Mouse (Mus musculus) spleen, postnatal 4 days (tissue): ENCODE measurements around the gene Slc25a13.
A peak's percentile ranks its signal among the peaks of the same experiment; 100 is the strongest.

Source experiments
- DNase-seq, 2 experiments: peaks; one replicate each; pipeline ENCODE4 v3.0.0; 2022; ENCODE audit warnings: low spot score in 2 of 2

Slc25a13 gene

DNA sequence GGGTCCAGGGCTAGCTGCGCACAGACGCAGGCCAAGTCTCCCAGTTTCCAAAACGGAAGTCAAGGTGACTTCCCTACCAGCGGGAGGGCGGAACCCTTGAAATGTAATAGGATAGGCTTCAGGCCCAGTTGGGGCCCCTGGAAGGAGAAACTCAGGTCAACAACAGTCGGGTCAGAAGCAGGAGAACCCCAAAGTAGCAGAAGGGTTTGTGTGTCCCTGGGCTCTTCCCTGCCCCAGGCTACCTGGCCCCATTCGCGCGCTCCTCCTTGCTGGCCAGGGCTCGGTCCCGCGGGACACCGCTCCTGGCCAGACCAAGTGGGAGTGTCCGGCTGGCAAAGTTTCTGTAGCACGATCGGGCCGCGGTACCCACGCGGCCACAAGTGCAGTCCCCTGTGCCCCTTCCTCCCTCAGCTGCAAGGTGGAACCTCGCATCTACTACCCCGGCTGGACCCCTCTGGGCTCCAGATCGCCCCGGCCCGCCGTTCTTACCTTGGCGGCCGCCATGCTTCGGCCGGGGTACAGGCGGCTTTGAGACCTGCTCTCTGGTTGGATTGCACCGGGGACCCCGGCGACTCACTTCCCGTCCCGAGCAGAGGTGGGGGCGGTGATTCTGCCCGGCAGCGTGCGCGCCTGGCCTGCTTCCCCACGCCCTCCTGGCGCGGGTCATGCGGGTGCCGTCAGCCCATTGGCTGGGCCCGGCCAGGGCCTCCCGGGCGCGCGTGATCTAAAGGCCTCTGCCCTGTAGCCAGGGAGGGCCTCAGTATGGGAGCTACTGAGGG, at the start of gene Slc25a13:
Gene Slc25a13, minus strand, starts transcription at position 667 of the 779 bp plus-strand sequence.
- DNase-seq, result peak; percentile 67 to 81

DNA sequence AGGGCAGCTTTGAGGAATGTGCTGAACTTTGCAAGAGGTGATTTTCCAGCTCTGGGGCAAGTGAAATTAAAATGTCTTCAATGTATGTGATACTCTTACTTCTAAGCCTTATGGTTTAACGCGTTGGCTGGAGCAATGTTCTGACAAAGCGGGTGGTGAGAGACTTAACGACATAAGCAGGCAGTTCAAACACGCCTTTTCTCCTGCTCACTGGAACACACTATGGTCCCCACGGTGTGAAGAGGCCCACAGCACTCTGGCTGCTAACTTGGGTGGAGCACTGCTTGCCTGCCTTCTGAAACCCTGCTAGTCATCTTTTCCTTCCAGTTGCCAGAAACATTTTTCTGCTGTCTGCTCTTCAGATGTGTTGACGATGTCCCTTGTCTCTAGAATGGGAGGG, 48.8 kb upstream of the Slc25a13 start:
- no peak for DNase-seq

DNA sequence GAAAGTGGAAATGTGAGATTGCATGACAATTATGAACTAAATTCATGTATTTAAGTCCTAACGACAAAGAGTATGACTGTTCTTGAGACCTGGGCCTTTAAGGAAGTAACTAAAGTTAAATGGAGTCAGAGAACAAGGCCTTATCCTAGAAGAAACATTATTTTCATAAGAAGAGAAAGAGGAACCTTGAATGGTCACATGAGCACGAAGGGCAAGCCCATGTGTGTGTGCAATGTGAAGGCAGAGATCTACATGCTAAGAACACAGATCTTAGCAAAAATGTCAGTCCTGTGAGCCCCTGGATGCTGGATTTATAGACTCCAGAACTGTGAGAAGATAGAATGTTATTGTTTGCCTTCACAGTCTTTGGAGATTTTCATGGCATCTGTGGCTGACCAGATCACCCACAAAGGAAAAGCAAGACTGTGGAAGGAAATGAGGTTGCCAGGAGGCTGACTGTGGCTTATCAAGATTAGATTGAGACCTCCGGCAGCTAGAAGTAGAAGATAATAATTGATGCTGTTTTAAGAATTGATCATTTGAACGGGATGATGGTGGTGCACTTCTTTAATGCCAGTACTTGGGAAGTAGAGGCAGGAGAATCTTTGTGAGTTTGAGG, 46.4 kb upstream of the Slc25a13 start:
- no peak for DNase-seq

DNA sequence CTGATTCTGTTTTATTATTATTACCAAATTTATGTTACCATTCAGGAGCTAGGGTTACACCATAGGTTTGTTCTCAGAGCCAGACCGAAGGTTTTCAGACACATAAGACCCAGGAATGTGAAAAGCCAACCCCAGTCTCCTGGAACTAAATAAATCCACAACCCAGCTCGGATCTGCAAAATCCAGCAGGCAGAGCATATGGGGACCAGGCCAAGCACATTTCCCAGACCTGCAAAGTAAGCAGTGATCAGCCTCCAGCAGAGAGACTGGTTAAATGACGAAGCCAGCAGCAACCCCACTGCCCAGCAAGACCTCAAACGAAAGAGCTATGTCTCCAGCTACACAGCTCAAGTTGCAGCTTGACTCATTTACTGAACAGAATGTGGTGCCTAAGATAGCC, 43.9 kb upstream of the Slc25a13 start:
- no peak for DNase-seq

DNA sequence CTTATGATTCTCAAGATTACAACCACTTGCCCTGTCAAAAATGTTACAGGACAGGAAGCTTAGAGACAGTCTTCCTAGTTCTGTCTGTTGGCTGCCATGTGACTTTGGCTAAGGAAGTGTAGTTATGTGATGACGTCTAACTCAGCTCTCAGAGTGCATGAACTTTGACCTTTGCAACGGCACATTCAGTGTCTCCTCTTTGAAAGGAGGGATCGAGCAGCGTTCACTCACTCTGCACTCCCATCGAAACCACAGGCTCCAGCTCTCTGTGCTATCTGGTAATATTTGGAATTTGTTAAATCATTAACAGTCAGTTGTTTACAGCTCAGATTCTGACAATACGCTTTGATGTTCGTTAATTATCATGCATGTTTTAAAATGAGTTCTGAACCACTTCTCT, 31.5 kb upstream of the Slc25a13 start:
- DNase-seq, result no peak

DNA sequence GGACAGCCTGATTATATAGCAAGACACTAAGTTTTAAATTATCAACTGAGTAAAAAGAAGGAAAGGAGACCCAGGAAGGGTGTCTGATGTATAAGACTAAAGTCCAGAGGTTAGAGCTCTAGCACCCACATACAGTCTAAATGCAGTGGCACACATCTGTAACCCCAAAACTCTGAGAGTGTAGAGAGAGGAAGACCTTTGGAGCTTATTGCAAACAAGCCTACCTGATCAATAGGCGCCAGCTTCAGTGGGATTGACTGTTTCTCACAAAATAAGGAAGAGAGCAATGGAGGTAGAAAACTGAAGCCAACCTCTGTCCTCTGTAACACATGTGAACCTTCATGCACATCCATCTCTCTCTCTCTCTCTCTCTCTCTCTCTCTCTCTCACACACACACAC, 26.9 kb upstream of the Slc25a13 start:
- no peak for DNase-seq

DNA sequence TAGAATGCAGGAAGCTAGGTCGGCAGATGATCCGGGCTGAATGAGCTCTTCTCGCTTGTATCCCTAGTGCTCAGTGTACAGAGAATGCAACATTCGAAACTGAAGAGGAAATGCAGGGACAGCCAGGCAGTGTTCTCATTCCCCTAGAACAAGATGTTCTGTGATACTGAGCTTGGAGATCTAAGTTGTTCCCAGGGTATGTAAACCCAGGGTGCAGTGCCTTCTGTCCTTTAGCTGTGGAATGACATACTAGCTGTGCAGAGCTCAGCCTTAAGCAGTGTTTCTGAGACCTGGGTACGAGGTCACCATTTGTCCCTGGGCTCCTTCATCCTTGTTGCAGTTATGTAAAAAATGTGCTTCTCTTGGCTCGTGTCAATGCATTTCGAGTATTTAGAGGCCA, 25.1 kb upstream of the Slc25a13 start:
- no peak for DNase-seq

DNA sequence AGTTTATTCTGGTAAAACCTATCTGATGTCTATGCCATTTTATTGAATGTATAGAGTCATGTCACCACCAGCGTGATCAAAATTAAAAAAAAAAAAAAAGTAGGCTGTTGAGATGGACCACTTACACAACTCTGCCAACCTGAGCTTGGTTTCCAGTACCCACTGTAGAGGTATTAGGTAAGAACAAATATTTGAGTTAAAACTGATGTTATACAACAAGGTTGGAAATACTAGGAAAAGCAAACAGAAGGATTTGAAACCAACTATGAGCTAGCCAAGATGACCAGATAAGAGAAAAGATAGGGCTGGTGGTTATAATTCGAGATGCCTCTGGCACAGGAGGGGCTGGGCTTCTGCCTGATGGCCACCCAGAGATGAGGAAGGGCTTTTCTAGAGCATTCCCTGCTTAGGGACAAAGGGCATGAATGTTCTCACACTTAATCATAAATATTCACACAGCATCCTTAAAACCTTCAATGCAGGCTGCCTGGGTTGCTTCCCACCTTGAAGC, 19.9 kb upstream of the Slc25a13 start:
- no peak for DNase-seq

DNA sequence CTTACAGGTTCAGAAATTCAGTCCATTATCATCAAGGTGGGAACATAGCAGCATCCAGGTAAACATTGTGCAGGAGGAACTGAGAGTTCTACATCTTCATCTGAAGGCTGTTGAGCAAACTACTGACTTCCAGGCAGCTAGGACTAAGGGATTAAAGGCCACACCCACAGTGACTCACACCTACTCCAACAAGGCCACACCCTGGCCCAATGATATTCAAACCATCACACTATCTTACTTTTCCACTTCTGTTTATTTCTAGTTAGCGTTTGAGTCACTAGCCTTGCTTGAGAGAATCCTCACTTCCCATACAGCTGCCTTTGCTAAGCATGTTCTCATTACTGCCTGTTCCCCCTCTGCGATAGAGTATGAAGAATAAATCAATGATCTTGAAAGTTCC, 13.3 kb upstream of the Slc25a13 start:
- DNase-seq, result no peak

DNA sequence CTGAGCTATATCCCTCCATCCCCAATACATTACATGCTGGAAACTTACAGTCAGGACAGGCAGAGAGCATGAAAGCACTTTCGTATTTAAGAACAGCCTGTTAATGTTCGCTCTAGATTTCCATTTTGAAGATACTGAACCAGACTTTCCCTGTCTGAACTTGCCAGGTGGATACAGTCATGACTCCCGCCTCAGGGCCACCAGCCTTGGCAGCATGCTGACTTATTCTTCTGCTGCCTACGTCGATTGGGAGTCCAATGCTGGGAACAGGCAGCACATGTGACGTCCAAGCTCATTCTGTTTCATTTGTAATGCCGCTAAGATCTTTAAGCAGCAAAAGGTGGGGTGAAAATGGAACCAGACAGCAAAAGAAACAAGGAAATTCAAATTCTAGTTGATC, 5.7 kb upstream of the Slc25a13 start:
- DNase-seq, result no peak

DNA sequence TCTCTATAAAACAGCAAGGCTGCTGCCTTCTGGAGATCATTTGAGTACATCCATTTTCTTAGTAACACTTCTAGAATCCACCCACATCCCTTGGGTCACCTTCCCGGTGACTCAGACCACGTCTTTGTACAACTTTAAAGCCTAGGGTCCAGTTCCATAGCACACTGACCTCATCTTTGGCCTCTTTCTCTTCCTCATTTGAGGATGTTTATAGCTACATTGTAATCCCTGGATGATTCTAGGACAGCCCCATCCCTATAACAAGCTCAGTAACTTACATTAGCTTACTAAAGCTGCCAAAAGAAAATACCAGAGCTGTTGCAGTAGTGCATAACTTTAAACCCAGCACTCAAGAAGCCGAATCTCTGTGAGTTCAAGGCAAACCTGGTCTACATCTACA, 3.6 kb upstream of the Slc25a13 start:
- DNase-seq, result no peak

DNA sequence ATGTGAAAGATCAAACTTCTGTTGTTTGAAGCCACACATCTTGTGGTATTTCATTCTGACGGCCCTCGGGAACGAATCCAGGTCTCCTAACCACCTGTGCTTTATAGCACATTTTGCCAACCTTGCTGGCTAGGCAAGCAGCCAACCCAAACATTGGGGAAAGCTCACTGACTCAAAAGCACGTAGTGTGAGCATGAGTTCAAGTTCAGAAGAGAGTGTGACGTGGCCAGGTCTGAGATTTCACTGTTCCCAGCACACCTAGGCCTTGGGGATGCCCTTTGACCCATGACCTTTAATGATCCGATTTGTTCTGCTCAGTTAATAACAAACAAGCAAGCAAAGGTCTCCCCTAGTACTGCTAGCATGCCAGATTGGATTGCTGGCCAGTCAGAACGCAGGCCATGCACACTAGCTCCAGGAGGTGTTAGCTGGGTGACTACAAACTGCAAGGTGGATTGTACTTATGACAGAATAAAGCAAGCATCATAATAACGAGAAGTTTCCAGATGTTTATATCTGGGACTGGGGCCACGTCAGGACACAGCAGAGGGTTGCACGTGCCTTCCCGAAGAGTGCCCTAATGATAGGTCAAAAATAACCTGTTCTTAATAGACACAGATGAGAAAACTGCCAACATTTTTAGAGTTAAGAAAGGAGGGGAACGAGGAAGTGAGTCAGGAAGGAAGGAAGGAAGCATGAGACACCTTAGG, 2.8 kb upstream of the Slc25a13 start:
- no peak for DNase-seq

DNA sequence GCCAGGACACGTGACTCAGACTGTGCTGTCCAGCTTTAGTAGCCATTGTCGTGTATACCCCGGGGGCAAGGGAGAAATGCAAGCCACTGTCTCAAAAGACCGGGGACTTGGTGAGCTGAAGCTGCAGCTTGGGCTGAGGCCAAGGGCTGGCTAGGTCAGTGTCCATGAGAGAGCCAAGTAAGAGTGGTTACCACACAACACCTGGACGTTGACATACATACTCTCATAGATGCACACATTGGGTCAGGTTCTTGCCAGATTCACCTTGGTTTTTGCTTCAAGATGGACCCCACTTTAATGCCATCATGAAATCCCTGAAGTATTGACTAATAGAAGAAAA, 283 bp upstream of the Slc25a13 start:
- DNase-seq, result no peak

DNA sequence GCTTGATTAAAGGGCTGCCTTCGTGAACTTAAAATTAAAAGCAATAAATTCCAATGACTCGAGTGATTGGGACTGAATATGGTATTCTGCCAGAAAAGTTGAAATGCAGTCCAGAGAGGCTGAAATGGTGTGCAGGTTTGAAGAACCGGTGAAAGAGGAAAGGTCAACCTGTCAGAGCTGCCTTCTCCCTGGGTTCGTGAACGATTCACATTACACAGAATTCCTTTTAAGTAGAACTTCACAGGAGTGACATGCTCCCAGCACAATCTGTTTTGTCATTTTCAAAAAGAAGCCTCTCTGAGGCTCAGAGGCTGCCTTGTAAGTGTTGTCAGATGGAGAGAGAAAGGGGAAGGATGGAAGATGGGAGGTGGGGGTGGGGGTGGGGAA, 860 bp downstream of the Slc25a13 start:
- DNase-seq, result no peak

DNA sequence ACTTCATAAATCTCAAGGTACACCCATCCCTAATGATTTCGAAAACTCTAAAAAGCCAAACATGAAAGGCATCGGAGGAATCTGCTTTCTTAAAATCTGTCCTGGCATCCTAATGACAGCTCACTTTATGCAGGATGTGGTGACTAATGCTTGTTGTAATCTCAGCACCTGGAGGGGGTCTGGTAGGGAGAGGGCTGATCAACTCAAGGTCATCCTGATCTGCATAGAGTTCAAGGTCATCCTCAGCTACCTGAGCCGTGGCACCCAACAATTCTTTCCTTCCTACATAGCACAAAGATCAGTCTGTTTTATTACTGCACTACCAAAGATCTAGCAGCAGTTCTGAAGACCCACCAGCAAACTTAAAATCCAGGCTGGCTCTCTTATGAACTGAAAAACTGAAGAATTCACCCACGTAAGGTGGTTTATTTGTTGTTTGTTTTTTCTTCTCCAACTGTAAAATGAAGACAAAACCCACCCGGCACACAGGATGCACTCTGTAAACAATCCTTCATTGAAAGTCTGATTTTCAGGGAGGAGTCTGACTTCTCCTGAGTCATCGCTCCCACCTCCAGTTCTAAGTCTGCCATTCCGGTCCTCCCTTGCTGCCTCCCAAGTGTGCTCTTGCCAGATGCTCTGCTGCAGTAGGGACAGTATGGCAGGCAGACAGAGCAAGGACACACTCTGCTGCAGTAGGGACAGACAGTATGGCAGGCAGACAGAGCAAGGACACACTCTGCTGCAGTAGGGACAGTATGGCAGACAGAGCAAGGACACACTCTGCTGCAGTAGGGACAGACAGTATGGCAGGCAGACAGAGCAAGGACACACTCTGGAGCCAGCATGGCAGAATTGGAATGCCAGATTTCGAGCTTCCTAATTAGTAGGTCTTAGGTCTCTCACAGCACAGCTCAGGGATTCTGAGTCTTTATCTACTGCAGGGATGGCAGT, 4.3 kb downstream of the Slc25a13 start:
- DNase-seq, result no peak

DNA sequence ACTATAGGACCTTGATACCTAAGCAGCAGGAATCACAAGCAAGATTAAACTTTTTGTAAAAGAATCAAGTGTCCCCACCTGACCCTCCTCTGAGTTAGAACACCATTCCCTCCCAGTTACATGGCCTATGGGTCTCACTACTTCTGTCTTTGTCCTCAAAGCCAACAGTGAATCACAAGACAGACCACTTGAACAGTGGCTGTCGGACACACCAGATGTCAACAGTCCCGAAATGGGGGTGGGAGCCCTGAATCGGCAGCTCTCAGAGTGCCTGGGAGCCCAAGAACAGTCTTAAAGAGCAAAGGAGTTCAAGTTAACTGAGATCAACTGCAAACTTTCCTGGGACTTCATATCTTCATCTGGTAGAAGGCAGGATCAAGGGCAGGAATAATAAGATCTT, 5.0 kb downstream of the Slc25a13 start:
- no peak for DNase-seq

DNA sequence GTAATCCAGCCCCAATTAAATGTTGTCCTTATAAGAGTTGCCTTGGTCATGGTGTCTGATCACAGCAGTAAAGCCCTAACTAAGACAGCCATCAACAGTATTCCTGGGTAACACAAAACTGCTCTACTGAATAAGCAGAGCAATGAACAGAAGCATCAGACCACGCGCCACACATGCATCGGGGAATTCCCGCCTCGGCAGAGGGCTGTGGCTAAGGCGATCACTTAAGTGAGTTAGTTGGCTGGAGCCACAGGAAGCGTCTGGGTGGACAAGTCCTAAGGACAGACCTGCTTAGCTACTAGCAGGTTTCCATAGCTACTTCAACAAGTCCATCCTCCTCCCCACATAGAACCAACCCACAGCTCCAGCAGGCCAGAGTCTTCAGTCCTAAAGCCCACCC, 6.3 kb downstream of the Slc25a13 start:
- no peak for DNase-seq

DNA sequence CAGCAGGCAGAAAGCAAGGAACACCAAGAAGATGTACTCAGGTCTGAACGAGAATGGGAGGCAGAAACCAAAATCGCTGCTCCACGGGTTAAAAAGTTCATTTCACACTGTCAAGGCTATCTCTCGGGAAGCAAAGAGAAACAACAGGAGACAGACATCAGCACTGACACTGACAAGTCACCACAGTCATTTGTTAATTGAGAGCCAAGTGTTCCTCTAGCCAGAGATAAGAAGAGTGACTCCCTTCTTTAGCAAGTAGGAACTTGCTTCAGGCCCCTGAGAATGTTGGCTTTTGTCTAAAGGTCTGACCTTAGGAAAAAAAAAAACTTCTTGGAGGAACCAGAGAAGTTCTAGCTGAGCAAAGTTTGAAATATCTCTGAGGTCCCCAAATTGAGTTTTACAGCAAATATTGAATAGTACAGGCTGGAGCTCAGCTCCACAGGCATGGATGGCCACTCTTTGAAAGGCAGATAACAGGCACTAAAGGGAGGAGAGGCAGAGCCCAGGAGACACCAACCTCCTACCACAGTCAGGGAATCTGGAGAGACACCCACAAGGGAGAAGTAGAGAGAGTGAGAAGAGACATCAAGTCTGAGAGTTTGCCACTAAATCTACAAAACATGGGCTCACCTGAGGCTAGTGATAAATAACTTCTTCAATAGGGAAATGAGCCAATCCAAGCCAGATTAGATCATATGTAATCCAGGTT, 8.5 kb downstream of the Slc25a13 start:
- DNase-seq, result no peak

DNA sequence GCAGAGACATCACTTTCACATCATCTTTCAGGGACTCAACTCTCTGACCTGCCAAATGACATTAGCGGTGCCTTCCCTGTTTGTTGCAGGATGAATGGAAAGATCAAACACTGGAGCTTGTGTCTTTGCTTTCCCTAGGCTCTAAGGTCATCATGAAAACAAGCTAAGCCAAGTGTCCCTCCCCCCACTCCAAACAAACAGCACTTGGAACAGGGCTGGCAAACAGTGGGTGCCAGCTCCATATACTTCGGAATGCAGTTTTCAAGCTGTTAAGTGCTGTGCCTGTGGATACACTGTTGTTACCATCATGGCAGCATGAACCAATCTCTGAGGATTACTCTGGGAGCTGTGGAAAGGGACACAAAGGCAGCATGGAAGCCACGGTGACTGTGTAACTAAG, 9.1 kb downstream of the Slc25a13 start:
- no peak for DNase-seq

DNA sequence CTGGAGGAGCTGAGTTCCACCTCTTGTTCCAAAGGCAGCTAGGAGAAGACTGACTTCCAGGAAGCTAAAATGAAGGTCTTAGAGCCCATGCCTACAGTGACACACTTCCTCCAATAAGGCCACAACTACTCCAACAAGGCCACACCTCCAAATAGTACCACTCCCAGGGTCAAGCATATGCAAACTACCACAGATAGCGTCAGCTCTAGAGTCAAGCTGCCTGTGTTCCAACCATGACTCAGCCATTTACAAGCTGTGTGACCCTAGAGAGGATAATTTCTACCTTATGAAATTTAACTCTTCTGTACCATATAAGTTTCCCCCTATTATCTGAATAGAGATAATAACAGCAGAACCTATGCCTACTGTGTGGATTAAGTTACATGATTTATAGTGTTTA, 9.6 kb downstream of the Slc25a13 start:
- DNase-seq, result no peak

DNA sequence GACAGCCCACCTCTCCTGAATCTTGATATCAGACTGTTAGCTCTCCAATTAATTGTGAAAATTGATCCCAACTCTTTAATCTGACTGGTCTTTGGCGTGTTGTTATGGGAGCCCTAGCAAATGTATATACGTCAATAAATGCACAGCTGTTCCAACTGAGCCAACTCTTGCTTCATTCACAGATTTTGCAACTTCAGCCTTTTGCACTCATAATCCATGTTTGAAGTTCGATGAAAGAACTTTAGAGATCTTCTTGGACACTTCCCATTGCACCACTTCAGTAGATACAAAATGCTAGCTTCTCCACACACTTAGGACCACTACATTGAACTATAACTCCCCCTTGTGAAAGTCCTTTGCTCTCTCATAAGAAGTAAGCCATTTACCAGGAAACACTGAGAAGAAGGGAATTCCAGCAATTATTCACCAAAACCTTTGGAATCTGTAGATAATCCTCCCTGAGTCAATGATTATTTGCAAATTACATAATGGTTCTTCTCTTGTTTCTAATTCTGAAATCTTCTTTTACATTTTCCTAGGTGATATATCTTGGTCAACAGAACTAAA, 11.3 kb downstream of the Slc25a13 start:
- no peak for DNase-seq
